Mouse (Mus musculus): ENCODE results near the gene Eml5. TPM values are rescaled to one million over a fixed set of nuclear protein-coding genes. Genes with fewer than 3 reads are reported as not detected.

The Eml5 gene
- polyA plus RNA-seq (2012; rRNA removed): 0.43 and 1.2 TPM in 2 replicates

DNA sequence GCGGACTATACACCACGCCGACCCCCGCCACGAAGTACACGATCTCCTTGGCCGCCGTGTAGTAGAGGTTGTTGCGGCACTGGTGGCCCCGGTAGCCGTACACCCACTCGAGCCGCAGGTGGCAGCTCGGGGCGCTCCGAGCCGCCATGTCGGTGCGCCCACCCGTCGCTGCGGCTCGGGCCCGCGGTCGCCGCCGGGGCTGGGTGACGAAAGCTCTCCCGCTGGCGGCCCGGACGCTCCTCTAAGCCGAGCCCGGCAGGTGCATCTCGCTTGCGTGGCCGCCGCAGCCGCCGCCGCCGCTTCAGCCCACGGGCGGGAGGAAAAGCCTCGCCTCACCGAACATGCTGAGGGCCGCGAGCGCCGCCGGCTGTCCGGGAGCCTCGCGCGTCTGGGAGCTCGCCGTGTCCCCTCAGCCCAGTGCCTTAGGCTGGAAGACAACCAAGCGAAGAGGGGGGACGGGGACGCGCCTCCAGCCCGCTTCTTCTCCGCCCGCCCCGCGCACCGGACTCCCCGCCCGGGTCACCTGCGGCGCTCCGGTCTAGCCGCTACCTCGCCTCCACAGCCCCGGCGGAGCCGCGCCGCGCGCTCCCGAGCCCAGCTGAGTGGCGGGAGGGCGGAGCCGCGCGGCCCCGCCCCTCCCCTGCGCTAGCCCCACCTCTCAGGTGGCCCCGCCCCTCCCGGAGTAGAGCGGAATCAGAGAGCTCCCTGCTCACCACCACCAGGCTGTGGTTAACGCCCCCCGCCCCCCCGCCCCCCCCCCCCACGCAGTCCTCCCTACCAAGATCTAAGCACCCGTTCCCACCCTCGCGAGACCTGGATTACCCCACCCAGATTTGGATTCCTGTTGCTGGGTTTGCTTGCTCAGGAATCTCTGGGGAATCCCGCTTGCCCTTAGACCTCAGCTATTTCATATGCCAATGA lies at the start of gene Eml5:
Eml5 (minus strand) TSS at position 604 of the 921 bp plus-strand sequence.

DNA sequence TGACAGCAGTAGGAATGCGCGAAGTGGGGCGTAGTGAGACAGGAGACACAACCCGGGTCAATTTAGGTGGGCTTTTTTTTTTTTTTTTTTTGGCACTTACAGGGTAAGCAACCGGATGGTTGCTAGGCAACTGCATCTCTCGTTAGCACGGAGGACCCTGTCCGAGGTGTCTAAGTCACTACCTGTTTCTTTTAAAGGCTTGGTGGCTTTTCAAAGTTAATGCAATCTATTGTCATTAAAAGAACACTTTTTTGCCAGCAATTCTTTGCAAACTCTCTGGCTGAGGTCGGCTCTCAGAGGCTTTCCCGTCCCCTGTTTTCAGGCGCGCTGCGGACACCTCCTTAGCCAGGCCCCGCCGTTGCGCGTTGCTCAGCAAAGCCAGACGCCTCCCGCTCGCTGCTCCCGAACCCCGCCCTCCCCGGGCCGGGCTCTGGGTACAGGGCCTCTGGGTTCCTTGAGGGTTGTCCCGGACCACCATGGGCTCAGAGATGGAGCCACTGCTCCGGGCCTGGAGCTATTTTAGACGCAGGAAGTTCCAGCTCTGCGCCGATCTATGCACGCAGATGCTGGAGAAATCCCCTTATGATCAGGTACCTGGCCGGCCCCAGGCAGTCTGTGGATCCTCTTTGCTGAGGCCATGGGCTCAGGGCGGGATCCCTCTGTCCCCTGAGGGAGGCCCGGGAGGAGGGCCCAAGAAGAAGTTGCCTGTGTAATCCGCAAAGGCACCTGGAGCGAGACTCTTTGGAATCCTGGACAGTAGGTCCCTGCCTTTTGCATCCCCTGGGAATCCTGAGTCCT lies 19.1 kb upstream of the Eml5 start, which contains the start of gene Ttc8:
Ttc8 (plus strand) TSS at position 381 of the 798 bp plus-strand sequence.

DNA sequence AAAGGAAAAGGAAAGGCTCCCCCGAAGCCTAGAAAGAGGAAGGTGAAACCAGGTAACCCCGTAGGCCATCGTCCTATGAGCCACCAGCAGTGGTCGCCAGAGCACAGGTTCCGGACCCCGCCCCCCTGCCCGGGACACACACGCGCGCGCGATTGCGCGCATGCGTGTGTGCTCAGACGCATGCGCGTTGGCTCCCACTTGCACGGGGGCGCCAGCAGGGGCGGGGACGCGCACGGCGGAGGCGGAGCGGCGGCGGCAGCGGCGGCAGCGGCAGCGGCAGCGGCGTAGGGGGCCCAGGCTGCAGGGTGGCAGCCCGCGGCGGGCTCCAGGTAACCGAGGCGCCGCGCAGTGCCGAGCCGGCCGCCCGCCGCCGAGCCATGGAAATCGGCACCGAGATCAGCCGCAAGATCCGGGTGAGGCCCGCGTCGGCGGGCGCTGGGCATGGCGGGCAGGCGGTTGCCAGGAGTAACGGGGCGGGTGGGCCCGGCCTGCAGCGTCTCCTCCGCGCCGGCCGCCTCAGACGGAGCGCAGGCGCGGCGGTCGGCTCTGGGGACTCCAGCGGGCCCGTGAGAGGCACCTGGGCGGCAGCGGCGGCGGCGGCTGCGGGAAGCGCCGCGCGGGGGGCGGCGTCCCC lies 154.4 kb downstream of the Eml5 start, which contains the start of gene Zc3h14:
Zc3h14 (plus strand) TSS at position 219 of the 634 bp plus-strand sequence.

DNA sequence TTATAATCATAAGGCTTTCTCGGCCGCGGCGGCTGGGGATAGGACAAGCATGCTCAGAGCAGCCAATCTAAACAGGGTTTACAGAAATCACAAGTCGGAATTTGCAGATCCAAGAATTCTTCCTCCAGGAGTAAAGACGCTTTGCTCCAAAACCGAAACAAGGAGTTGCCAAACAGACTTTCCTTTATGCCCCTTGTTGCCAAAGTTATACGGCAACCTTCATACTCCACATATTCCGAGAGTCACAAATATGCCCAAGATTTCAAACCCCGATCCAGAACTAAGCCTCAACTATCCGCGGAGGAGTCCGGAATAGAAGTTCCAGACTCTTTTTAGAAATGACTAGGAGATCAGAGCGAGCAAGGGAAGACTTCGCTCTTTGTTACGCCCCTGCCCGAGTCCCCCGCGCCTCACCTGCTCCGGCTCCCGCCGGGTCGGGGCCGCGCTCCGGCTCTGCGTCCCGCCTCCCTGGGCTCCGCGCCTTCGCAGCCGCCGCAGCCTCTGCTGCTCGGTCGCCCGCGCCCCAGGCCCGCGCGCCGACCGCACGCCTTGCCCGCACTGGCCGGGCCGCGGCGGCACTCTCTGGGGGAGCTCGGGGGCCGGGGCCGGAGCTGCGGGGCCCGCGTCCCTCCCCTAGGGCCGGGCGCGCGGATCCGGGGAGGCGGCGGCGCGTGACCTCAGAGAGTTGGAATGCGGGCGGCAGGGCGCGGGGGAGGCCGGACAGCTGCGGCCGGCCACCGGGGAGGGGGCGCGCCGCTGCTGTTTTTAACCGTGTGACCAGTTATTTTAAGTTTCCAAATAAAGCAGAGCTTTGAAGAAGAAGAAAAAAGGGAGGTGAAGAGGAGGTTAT lies 164.1 kb downstream of the Eml5 start, which contains the start of gene Ptpn21:
Ptpn21 (minus strand) TSS at position 455 of the 850 bp plus-strand sequence.

Other genes starting within 250 kb of the Eml5 start
- 12.3 and 14.9 TPM in 2 replicates for gene Ptpn21, start 164.1 kb downstream of the Eml5 start, polyA plus RNA-seq (2012; rRNA removed)
- 21.9 and 29.8 TPM in 2 replicates for gene Zc3h14, start 154.5 kb downstream of the Eml5 start, polyA plus RNA-seq (2012; rRNA removed)
- 4.2 and 4.7 TPM in 2 replicates for gene Ttc8, start 19.1 kb upstream of the Eml5 start, polyA plus RNA-seq (2012; rRNA removed)